Mouse (Mus musculus) forebrain, embryonic 13.5 days (tissue): ENCODE measurements around the gene Ppia. TPM values are rescaled to one million over a fixed set of nuclear protein-coding genes. Genes with fewer than 3 reads are reported as not detected.
"Not testable (repeated sequence)": the region's sequence is repeated elsewhere in the genome, so short reads cannot be mapped to it uniquely, and the experiment has no call there.

Source experiments
- ATAC-seq: fragments of 200-750 bp; cut with Nextera tagmentation; 2 replicates; pipeline ENCODE4 v1.8.0; 2017
- H3K27ac ChIP-seq: fragments of 300-500 bp; sonication (generic); 2 replicates; pipeline ENCODE4 v1.5.1; 2015; ENCODE audit warnings: inconsistent platforms, mild to moderate bottlenecking, moderate library complexity
- H3K27me3 ChIP-seq: fragments of 300-500 bp; sonication (generic); 2 replicates; pipeline ENCODE4 v1.6.1; 2015; ENCODE audit warnings: mild to moderate bottlenecking, inconsistent platforms
- H3K36me3 ChIP-seq: fragments of 300-500 bp; sonication (generic); 2 replicates; pipeline ENCODE4 v1.6.1; 2015; ENCODE audit warnings: mild to moderate bottlenecking, inconsistent platforms; ENCODE audit not compliant: poor library complexity, severe bottlenecking
- H3K4me1 ChIP-seq: fragments of 300-500 bp; sonication (generic); 2 replicates; pipeline ENCODE4 v1.6.1; 2015; ENCODE audit warnings: inconsistent platforms
- H3K4me2 ChIP-seq: fragments of 300-500 bp; sonication (generic); 2 replicates; pipeline ENCODE4 v1.6.1; 2015; ENCODE audit warnings: inconsistent platforms, mild to moderate bottlenecking, moderate library complexity
- H3K4me3 ChIP-seq: fragments of 300-500 bp; sonication (generic); 2 replicates; pipeline ENCODE4 v1.5.1; 2015; ENCODE audit warnings: mild to moderate bottlenecking, inconsistent platforms
- H3K9ac ChIP-seq: fragments of 300-500 bp; sonication (generic); 2 replicates; pipeline ENCODE4 v1.6.1; 2015; ENCODE audit warnings: mild to moderate bottlenecking, inconsistent platforms
- H3K9me3 ChIP-seq: fragments of 300-500 bp; sonication (generic); replicated peaks from 2 replicates; pipeline ENCODE4 v1.6.1; 2016; ENCODE audit warnings: inconsistent platforms
- WGBS: fragments of 180-500 bp; shearing (Covaris S2); methylation state at CpG from one replicate; pipeline ENCODE4 v1.1.7; 2015; 5-methylcytosine and 5-hydroxymethylcytosine counted together
- microRNA-seq: library from miRNA; unstranded; fragments of <30 nt; microRNA quantifications from one replicate; pipeline ENCODE4, GENCODE M21; 2016
- polyA plus RNA-seq: library from polyadenylated mRNA; unstranded; fragments of >200 nt; fragmentation: Nextera tagmentation; extraction: Ambion mirVana; gene quantifications from 2 replicates; pipeline ENCODE4 v1.2.1, GENCODE M21; 2015

Ppia gene
- polyA plus RNA-seq, 1 experiment from 2014 or later: 4,619 TPM

DNA sequence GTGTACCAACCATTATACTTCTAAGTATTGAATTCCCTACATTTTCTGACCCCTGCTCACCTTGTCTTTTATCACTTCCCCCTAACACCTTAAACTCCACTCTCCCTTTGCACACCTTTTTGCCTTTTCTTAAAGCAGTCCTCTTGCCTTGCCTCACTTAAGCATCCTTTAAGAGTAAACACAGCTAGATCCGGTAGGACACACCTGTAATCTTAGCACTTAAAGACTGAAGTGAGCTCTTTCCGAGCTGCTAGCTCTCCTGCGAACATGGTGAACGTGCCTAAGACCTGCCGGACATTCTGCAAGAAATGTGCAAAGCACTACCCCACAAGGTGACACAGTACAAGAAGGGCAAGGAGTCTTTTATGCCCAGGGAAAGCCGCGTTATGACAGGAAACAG lies 30.7 kb downstream of the Ppia start:
- H3K9ac ChIP-seq: no peak overlapping the region

DNA sequence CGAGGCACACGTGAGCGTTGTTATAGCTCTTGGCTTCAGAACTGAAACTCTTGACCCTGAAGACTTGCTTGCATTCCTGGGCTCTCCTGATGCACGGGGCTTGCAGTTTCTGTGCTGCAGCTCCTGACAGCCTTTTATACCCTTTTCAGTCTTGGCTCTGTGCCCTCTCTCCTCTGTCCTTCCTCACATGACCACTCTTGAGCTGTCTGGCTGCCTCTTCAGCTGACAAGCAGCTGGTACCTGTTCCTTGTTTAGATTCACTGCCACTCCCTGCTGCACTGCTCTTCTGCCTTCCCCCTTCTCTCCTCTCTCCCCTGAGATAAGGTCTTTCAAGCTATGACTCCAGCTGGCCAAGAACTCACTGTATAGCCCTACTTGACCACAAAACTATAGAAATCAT lies 32.2 kb downstream of the Ppia start:
- H3K4me2 ChIP-seq: no peak overlapping the region
- no peak for ATAC-seq
- no peak overlapping the region for H3K27ac ChIP-seq
- H3K36me3 ChIP-seq: no peaks in the 10 kb centered on the region
- no peak overlapping the region for H3K4me3 ChIP-seq
- peaks cover 10% of the 10 kb centered on the region for H3K4me1 ChIP-seq
- H3K9me3 ChIP-seq: no peaks in the 10 kb centered on the region
- no peak overlapping the region for H3K9ac ChIP-seq
- WGBS: 79% methylated on average over 4 of the region's 4 CpGs
- H3K27me3 ChIP-seq: no peaks in the 10 kb centered on the region

More for the DNA sequence above, 30.7 kb downstream of the Ppia start:
- H3K36me3 ChIP-seq: 0 out of 2 replicates have a peak, but pooled peaks cover 4% of the 10 kb centered on the region
- 88% methylated on average over 7 of the region's 7 CpGs for WGBS
- H3K4me3 ChIP-seq: no peak overlapping the region
- no peaks in the 10 kb centered on the region for H3K27me3 ChIP-seq
- no peaks in the 10 kb centered on the region for H3K9me3 ChIP-seq
- H3K4me1 ChIP-seq: peaks cover 18% of the 10 kb centered on the region
- no peak for ATAC-seq
- H3K4me2 ChIP-seq: no peak overlapping the region
- no peak overlapping the region for H3K27ac ChIP-seq

DNA sequence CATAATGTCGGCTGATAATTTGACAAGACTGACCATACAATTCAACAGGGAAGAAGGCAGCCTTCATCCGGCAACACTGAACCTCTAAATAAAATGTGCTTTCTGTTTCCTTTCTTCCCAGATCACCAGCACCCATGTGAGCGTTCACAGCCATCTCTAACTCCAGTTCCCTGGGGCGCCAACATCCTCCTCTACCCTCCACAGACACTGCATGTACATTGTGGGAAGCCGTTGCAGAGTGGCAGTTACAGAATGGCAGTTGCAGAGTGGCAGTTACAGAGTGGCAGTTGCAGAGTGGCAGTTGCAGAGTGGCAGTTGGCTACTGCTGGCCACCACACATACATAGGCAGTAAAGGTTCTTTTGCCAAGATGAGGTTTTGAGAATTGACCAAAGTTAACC lies 32.9 kb downstream of the Ppia start:
- 92% methylated on average over 5 of the region's 5 CpGs for WGBS
- ATAC-seq: not testable (repeated sequence)

DNA sequence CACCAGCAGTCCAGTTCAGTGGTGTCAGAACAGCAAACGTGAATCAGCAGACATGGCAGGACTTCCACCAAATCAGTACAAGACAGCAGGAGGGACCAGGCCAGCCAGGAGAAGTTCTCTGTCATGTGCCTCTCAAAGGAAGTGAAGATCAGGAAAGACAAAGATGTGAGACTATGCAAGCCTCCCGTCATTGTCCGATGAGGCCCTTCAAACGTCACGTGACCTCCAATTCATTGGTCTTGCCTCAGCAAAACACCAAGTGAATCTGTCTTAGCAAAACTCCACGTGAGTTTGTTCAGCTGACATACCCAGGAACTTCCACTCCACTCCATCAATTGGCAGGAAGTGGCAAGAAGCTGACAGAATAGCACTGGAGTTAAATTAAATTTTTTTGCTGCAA lies 40.8 kb downstream of the Ppia start:
- H3K27ac ChIP-seq: no peak overlapping the region

More for the DNA sequence above, 32.9 kb downstream of the Ppia start:
- not testable (repeated sequence) for H3K27me3 ChIP-seq, H3K9me3 ChIP-seq, H3K9ac ChIP-seq, H3K4me2 ChIP-seq, H3K4me3 ChIP-seq, H3K36me3 ChIP-seq, H3K27ac ChIP-seq, H3K4me1 ChIP-seq

DNA sequence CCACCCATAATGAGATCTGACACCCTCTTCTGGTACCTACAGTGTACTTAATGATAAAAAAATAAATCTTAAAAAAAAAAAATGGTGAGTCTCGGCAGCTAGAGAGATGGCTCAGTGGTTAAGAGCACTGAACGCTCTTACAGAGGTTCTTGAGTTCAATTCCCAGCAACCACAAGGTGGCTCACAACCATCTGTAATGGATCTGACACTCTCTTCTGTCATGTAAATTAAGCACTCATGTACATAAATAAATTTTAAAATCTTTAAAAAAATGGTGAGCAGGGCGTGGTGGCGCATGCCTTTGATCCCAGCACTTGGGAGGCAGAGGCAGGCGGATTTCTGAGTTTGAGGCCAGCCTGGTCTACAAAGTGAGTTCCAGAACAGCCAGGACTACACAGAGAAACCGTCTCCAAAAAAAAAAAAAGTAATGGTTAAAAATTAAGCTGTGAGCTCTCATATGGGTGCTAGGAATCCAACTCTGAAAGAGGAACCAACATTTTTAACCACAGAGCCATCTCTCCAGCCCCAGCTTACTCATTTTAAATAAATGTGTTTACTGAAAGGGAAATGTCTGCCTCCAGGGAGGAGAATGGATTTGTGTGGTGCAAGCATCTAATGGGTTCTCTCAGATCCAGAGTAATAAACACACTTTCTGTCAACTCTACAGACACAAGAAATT lies 48.1 kb downstream of the Ppia start:
- H3K27me3 ChIP-seq: no peaks in the 10 kb centered on the region
- no peak for ATAC-seq
- no peak overlapping the region for H3K9ac ChIP-seq
- H3K36me3 ChIP-seq: peaks cover 34% of the 10 kb centered on the region
- H3K27ac ChIP-seq: no peak overlapping the region
- no peaks in the 10 kb centered on the region for H3K9me3 ChIP-seq
- WGBS: 92% methylated on average over 6 of the region's 6 CpGs
- no peak overlapping the region for H3K4me2 ChIP-seq
- H3K4me1 ChIP-seq: peaks cover 4% of the 10 kb centered on the region
- no peak overlapping the region for H3K4me3 ChIP-seq

More for the DNA sequence above, 40.8 kb downstream of the Ppia start:
- Histone ChIP-seq H3K36me3 (no peaks in the 10 kb centered on the region), H3K4me3 (no peak overlapping the region), H3K4me1 (no peaks in the 10 kb centered on the region), H3K9me3 (no peaks in the 10 kb centered on the region), H3K27me3 (no peaks in the 10 kb centered on the region), H3K9ac (no peak overlapping the region), H3K4me2 (no peak overlapping the region)
- ATAC-seq: no peak
- 81% methylated on average over 6 of the region's 6 CpGs for WGBS

DNA sequence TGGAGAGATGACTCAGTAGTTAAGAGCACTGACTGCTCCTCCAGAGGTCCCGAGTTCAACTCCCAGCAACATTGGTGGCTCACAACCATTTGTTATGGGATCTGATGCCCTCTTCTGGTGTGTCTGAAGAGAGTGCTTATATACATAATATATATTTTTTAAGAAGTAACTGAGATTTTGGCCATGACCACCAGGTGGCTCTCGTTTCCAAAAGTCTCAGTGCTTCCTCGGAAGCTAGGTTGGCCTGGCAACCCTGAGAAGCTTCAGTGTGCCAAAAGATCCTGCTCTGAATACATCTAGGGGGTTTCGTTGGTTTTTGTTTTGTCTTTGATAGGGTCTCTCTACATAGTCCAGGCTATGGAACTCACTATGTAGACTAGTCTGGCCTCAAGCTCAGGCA lies 49.9 kb downstream of the Ppia start:
- H3K4me3 ChIP-seq: no peak overlapping the region
- no peak overlapping the region for H3K9ac ChIP-seq
- no peaks in the 10 kb centered on the region for H3K9me3 ChIP-seq
- no peak overlapping the region for H3K4me2 ChIP-seq
- H3K27ac ChIP-seq: no peak overlapping the region
- peaks cover 34% of the 10 kb centered on the region for H3K36me3 ChIP-seq
- 28% methylated on average over 4 of the region's 4 CpGs for WGBS
- peaks cover 16% of the 10 kb centered on the region for H3K4me1 ChIP-seq
- H3K27me3 ChIP-seq: no peaks in the 10 kb centered on the region
- ATAC-seq: peak; percentile 73

DNA sequence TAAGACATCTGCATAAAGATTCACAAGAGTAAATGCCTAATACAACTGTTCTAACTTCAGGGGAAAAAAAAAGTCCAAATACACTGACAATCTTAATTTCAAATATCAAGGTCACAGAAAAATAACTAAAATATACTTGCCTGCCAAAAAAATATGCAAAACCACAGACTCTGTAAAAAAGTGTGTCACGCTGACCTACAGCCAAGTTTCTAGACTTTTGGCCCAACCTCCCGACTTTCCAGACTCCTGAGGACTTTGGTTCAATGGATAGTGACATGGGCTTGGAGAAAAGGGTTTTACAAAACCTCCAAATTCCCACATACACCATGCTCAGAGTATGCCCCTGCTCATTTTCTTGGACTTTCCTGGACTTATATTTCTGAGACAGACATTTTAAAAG lies 53.3 kb downstream of the Ppia start:
- no peak for ATAC-seq
- 87% methylated on average over 2 of the region's 2 CpGs for WGBS
- Histone ChIP-seq H3K9me3 (no peaks in the 10 kb centered on the region), H3K9ac (no peak overlapping the region), H3K27ac (no peak overlapping the region), H3K4me1 (peaks cover 48% of the 10 kb centered on the region), H3K36me3 (peaks cover 37% of the 10 kb centered on the region), H3K27me3 (no peaks in the 10 kb centered on the region), H3K4me2 (no peak overlapping the region), H3K4me3 (no peak overlapping the region)

Small RNA genes within 50 kb of the gene (microRNA-seq; reads per million reads assigned to microRNA genes)
- gene Mir7651: 4.8 reads per million, percentile 14 among the genes with 10 or more reads in this experiment

Other genes starting within 250 kb of the Ppia start
- gene A730071L15Rik, start 215.4 kb upstream of the Ppia start, polyA plus RNA-seq: 0.69 and 0.79 TPM in 2 replicates
- gene Nudcd3, start 215.0 kb upstream of the Ppia start, polyA plus RNA-seq: 57.0 and 65.3 TPM in 2 replicates
- 0.04 and 0.05 TPM in 2 replicates for gene Npc1l1, start 185.3 kb upstream of the Ppia start, polyA plus RNA-seq
- gene Ddx56, start 147.7 kb upstream of the Ppia start, polyA plus RNA-seq: 84.2 and 92.6 TPM in 2 replicates
- 154 and 155 TPM in 2 replicates for gene Tmed4, start 140.6 kb upstream of the Ppia start, polyA plus RNA-seq
- 71.2 and 85.4 TPM in 2 replicates for gene Ogdh, start 123.8 kb upstream of the Ppia start, polyA plus RNA-seq
- gene Zmiz2, start 26.4 kb upstream of the Ppia start, polyA plus RNA-seq: 29.1 and 31.1 TPM in 2 replicates
- gene H2afv, start 29.0 kb downstream of the Ppia start, polyA plus RNA-seq: 942 and 1,061 TPM in 2 replicates
- 13.9 and 14.8 TPM in 2 replicates for gene Purb, start 60.5 kb downstream of the Ppia start, polyA plus RNA-seq
- 0.17 and 0.21 TPM in 2 replicates for gene Myo1g, start 105.5 kb downstream of the Ppia start, polyA plus RNA-seq
- 82.2 and 90.5 TPM in 2 replicates for gene Ccm2, start 131.4 kb downstream of the Ppia start, polyA plus RNA-seq
- gene Nacad, start 190.6 kb downstream of the Ppia start, polyA plus RNA-seq: 50.1 and 62.2 TPM in 2 replicates
- gene Tbrg4, start 210.6 kb downstream of the Ppia start, polyA plus RNA-seq: 32.1 and 36.5 TPM in 2 replicates
- not detected in 2 replicates for gene Wap, start 223.2 kb downstream of the Ppia start, polyA plus RNA-seq
- gene Ramp3, start 243.1 kb downstream of the Ppia start, polyA plus RNA-seq: 1.9 and 2.2 TPM in 2 replicates